Mouse (Mus musculus): ENCODE measurements around the gene Il19.

- TF ChIP-seq CTCF (conservative IDR thresholded peaks at IDR 0.05; ENCODE audit: low read length), result no peak
- no peak for TF ChIP-seq POU5F1 (IDR thresholded peaks at IDR 0.05; ENCODE audit: borderline replicate concordance, low read length)
Measured at GRCm38 (mm10) chr1:130902505-130902904, 37.4 kb downstream of the Il19 start.

Measured in E14TG2a.4 (cell line).